Mouse (Mus musculus) small intestine, adult 2 months (tissue): ENCODE results near the gene Banp.

ENCODE experiments used
- CTCF ChIP-seq: fragments of 200-500 bp; IDR thresholded peaks from 2 replicates; pipeline ENCODE4 v1.5.1; 2012; ENCODE audit warnings: low read depth, mild to moderate bottlenecking, control low read depth, inconsistent platforms, low read length, moderate library complexity, mixed read lengths; ENCODE audit not compliant: insufficient replicate concordance, insufficient read length; ENCODE audit errors: extremely low read depth
- POLR2A ChIP-seq: fragments of 200-500 bp; IDR thresholded peaks from 2 replicates; pipeline ENCODE4 v1.6.1; 2012; ENCODE audit warnings: low read depth, mild to moderate bottlenecking, control low read depth, inconsistent platforms, low read length, moderate library complexity

GRCm38 (mm10) chr8:122074442-122074841, 124.9 kb downstream of the Banp start:
- TF ChIP-seq POLR2A (no peak), CTCF (no peak)
